ENCODE assay signal across 8 mouse cellular contexts in the genomic region with DNA sequence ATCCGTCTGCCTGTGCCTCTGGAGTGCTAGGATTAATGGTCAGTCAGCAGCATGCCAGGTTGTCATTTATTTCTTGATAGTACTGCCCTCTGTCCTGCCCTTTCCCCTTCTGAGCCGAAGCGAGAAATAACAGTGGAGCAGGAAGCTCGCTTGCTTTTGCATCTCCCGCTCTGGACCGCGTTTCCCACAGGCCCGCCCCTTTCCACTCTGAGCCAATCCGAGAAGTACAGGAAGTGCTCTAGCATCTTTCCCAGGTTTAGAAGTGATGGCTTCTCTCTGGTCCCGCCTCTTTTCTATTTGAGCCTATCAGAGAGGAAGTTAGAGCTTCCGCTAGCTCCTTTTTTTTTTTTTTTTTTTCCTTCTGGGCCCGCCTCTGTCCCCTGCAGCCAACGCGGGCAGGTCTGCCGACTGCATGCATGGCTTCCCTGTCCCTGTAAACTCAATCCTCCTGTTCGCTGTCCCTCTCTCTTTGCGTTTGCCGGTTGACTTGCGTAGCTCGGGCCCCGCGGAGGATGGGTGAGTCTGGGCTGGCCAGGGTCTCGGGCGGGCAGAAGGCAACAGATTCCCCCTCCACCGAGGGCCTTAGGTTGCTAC. TPM values are rescaled to one million over a fixed set of nuclear protein-coding genes. Genes with fewer than 3 reads are reported as not detected.
DNase-seq lines count a peak whose midpoint lies in the region; ATAC-seq and TF ChIP-seq lines count a peak whose summit lies in the region.

No protein-coding gene starts in this region.

- TF ChIP-seq CTCF in bone marrow, adult 2 months (IDR thresholded peaks at IDR 0.05; ENCODE audit: control insufficient read depth, insufficient read depth, low read length) = no peak
- TF ChIP-seq CTCF in midbrain, postnatal 0 days (IDR thresholded peaks at IDR 0.05) = no peak

- H3K4me2 ChIP-seq in embryonic facial prominence, embryonic 15.5 days (replicated peaks) = peak overlapping the region; percentile 81
- peak overlapping the region; percentile 63 for H3K4me2 ChIP-seq in limb, embryonic 14.5 days (replicated peaks; ENCODE audit: low read depth, low read length, severe bottlenecking)
- H3K4me2 ChIP-seq in midbrain, postnatal 0 days (ENCODE audit: low read depth, low read length, poor library complexity, severe bottlenecking) = peak overlapping the region; percentile 69

- DNase-seq in 416B (ENCODE audit: low read depth) = peak; percentile 100
- peak; percentile 99 for DNase-seq in heart, adult 8-10 months (ENCODE audit: low spot score)
- peak; percentile 99 for DNase-seq in kidney, adult 9 months
- DNase-seq in limb, embryonic 14.5 days (ENCODE audit: low spot score) = peak; percentile 98
- DNase-seq in midbrain, postnatal 0 days (ENCODE audit: low spot score) = peak; percentile 99
- peak; percentile 78 to 84 for DNase-seq in spleen, postnatal 14 days (ENCODE audit: low spot score in 2 of 2)

- peak overlapping the region; percentile 72 for H3K27ac ChIP-seq in bone marrow, adult 2 months (ENCODE audit: control insufficient read depth, insufficient read depth, low read depth, low read length, poor library complexity)
- H3K27ac ChIP-seq in embryonic facial prominence, embryonic 15.5 days (replicated peaks) = peak overlapping the region; percentile 89
- H3K27ac ChIP-seq in limb, embryonic 14.5 days (replicated peaks; ENCODE audit: low read depth, low read length) = peak overlapping the region; percentile 73
- peak overlapping the region; percentile 73; the same call in 1 of the 2 replicates for H3K27ac ChIP-seq in midbrain, postnatal 0 days (ENCODE audit: low read depth, low read length)

- H3K36me3 ChIP-seq in embryonic facial prominence, embryonic 15.5 days = peaks cover 19% of the 10 kb centered on the region
- peaks cover 21% of the 10 kb centered on the region for H3K36me3 ChIP-seq in limb, embryonic 14.5 days (ENCODE audit: control insufficient read depth, insufficient read depth, low read length)
- peaks cover 9% of the 10 kb centered on the region for H3K36me3 ChIP-seq in midbrain, postnatal 0 days (ENCODE audit: insufficient read depth, low read length)

- H3K4me3 ChIP-seq in bone marrow, adult 2 months (replicated peaks; ENCODE audit: control insufficient read depth, low read depth, low read length) = peak overlapping the region; percentile 92
- H3K4me3 ChIP-seq in embryonic facial prominence, embryonic 15.5 days (replicated peaks) = peak overlapping the region; percentile 77
- peak overlapping the region; percentile 64 for H3K4me3 ChIP-seq in limb, embryonic 14.5 days (replicated peaks; ENCODE audit: low read length)
- peak overlapping the region; percentile 54 for H3K4me3 ChIP-seq in midbrain, postnatal 0 days (ENCODE audit: low read depth, low read length)

- under 1% methylated on average over 25 of the region's 25 CpGs for WGBS in bone marrow, adult 2 months
- WGBS in embryonic facial prominence, embryonic 15.5 days = 0% methylated on average over 25 of the region's 25 CpGs
- 2% methylated on average over 25 of the region's 25 CpGs for WGBS in limb, embryonic 14.5 days
- under 1% methylated on average over 24 of the region's 25 CpGs for WGBS in midbrain, postnatal 0 days

- H3K9ac ChIP-seq in embryonic facial prominence, embryonic 15.5 days = peak overlapping the region; percentile 93
- H3K9ac ChIP-seq in limb, embryonic 14.5 days (ENCODE audit: low read depth, low read length, severe bottlenecking) = peak overlapping the region; percentile 63
- H3K9ac ChIP-seq in midbrain, postnatal 0 days (replicated peaks; ENCODE audit: low read length, poor library complexity, severe bottlenecking) = peak overlapping the region; percentile 64

- peak; percentile 95 for ATAC-seq in embryonic facial prominence, embryonic 15.5 days (ENCODE audit: insufficient number of reproducible peaks, low FRiP score, low TSS enrichment, low read depth)
- ATAC-seq in limb, embryonic 14.5 days (ENCODE audit: low FRiP score, low read depth) = peak; percentile 94
- peak; percentile 92 for ATAC-seq in midbrain, postnatal 0 days (ENCODE audit: low FRiP score)

- no peaks in the 10 kb centered on the region for H3K27me3 ChIP-seq in embryonic facial prominence, embryonic 15.5 days
- no peaks in the 10 kb centered on the region for H3K27me3 ChIP-seq in limb, embryonic 14.5 days (ENCODE audit: control insufficient read depth, insufficient read depth, low read length)
- H3K27me3 ChIP-seq in midbrain, postnatal 0 days (ENCODE audit: insufficient read depth, low read length) = no peaks in the 10 kb centered on the region

- no peaks in the 10 kb centered on the region for H3K9me3 ChIP-seq in embryonic facial prominence, embryonic 15.5 days (replicated peaks)
- H3K9me3 ChIP-seq in limb, embryonic 14.5 days (ENCODE audit: control insufficient read depth, low read length) = no peaks in the 10 kb centered on the region
- no peaks in the 10 kb centered on the region for H3K9me3 ChIP-seq in midbrain, postnatal 0 days (ENCODE audit: low read length)

- no peaks in the 10 kb centered on the region for H3K4me1 ChIP-seq in bone marrow, adult 2 months (ENCODE audit: control insufficient read depth, insufficient read depth, low read length)
- peaks cover 27% of the 10 kb centered on the region for H3K4me1 ChIP-seq in embryonic facial prominence, embryonic 15.5 days
- peaks cover 9% of the 10 kb centered on the region for H3K4me1 ChIP-seq in limb, embryonic 14.5 days (ENCODE audit: control insufficient read depth, insufficient read depth, low read length)
- H3K4me1 ChIP-seq in midbrain, postnatal 0 days (ENCODE audit: insufficient read depth, low read length) = no peaks in the 10 kb centered on the region

- TF ChIP-seq POLR2A in bone marrow, adult 2 months (IDR thresholded peaks at IDR 0.05; ENCODE audit: borderline replicate concordance, control insufficient read depth, low read depth, low read length) = peak; percentile 53; the same call in 1 of the 2 replicates
- TF ChIP-seq POLR2A in limb, embryonic 14.5 days (IDR thresholded peaks at IDR 0.05; ENCODE audit: borderline replicate concordance, extremely low read depth, insufficient read depth, insufficient read length) = peak; percentile 49; the same call in 1 of the 2 replicates

RNA-seq across cellular contexts. Expression of gene Tyw1, which starts 1.4 kb away (rescaled TPM):
- 7.0 and 11.7 TPM in 2 replicates for polyA plus RNA-seq in bone marrow, adult 2 months (2011; ENCODE audit: insufficient read depth, insufficient read length, low replicate concordance, missing spikeins)
- 21.7 and 25.0 TPM in 2 replicates for polyA plus RNA-seq in embryonic facial prominence, embryonic 15.5 days (2015; fragmentation: Nextera tagmentation; extraction: Ambion mirVana)
- 1 to 10 TPM; 6.9 to 8.4 (median 7.8) TPM for total RNA-seq in heart, adult 8-10 months (2022)
- 14.7 and 15.3 TPM in 2 replicates for polyA plus RNA-seq in limb, embryonic 14.5 days (2012; rRNA removed)
- 25.3 and 29.0 TPM in 2 replicates for polyA plus RNA-seq in limb, embryonic 14.5 days (2014; fragmentation: Nextera tagmentation; extraction: Ambion mirVana)
- total RNA-seq in midbrain, postnatal 0 days (2014; rRNA removed) = 18.3 and 21.3 TPM in 2 replicates
- 16.3 and 18.0 TPM in 2 replicates for polyA plus RNA-seq in midbrain, postnatal 0 days (2015; fragmentation: Nextera tagmentation; extraction: Ambion mirVana)

RNA-seq across cellular contexts. Expression of gene Sbds, which starts 1.4 kb away (rescaled TPM):
- polyA plus RNA-seq in bone marrow, adult 2 months (2011; ENCODE audit: insufficient read depth, insufficient read length, low replicate concordance, missing spikeins) = 42.3 and 56.9 TPM in 2 replicates
- 67.4 and 68.1 TPM in 2 replicates for polyA plus RNA-seq in embryonic facial prominence, embryonic 15.5 days (2015; fragmentation: Nextera tagmentation; extraction: Ambion mirVana)
- total RNA-seq in heart, adult 8-10 months (2022) = 10 to 100 TPM; 50.7 to 62.6 (median 55.7) TPM
- polyA plus RNA-seq in limb, embryonic 14.5 days (2012; rRNA removed) = 31.3 and 51.9 TPM in 2 replicates
- 48.2 and 50.8 TPM in 2 replicates for polyA plus RNA-seq in limb, embryonic 14.5 days (2014; fragmentation: Nextera tagmentation; extraction: Ambion mirVana)
- 16.6 and 20.3 TPM in 2 replicates for total RNA-seq in midbrain, postnatal 0 days (2014; rRNA removed)
- 39.8 and 46.4 TPM in 2 replicates for polyA plus RNA-seq in midbrain, postnatal 0 days (2015; fragmentation: Nextera tagmentation; extraction: Ambion mirVana)

RNA-seq across cellular contexts. Expression of gene Tmem248, which starts 39.9 kb away (rescaled TPM):
- polyA plus RNA-seq in bone marrow, adult 2 months (2011; ENCODE audit: insufficient read depth, insufficient read length, low replicate concordance, missing spikeins) = 15.0 and 25.2 TPM in 2 replicates
- 31.5 and 35.3 TPM in 2 replicates for polyA plus RNA-seq in embryonic facial prominence, embryonic 15.5 days (2015; fragmentation: Nextera tagmentation; extraction: Ambion mirVana)
- total RNA-seq in heart, adult 8-10 months (2022) = 10 to 100 TPM; 38.1 to 48.4 (median 46.1) TPM
- 36.1 and 41.1 TPM in 2 replicates for polyA plus RNA-seq in limb, embryonic 14.5 days (2012; rRNA removed)
- 42.2 and 49.6 TPM in 2 replicates for polyA plus RNA-seq in limb, embryonic 14.5 days (2014; fragmentation: Nextera tagmentation; extraction: Ambion mirVana)
- total RNA-seq in midbrain, postnatal 0 days (2014; rRNA removed) = 46.9 and 50.1 TPM in 2 replicates
- 28.6 and 31.6 TPM in 2 replicates for polyA plus RNA-seq in midbrain, postnatal 0 days (2015; fragmentation: Nextera tagmentation; extraction: Ambion mirVana)

Comparison
In these comparisons a context has a peak if more than half of its experiments do, and no peak if none do; other contexts are left out.
1. Peak in every context shown above with its lines: DNase-seq, ATAC-seq, H3K4me3 ChIP-seq and H3K27ac ChIP-seq.